Mouse (Mus musculus): ENCODE data around the gene Nr6a1.

GRCm38 (mm10) chr2:38943977-38944376 is 16.5 kb upstream of the Nr6a1 start:
- no peak for TF ChIP-seq POLR2A (IDR thresholded peaks at IDR 0.05; ENCODE audit: insufficient read length, low read depth)
- no peak for TF ChIP-seq REST (IDR thresholded peaks at IDR 0.05; ENCODE audit: insufficient read depth, insufficient read length)

All from myocyte (in vitro differentiated cells).